Mouse (Mus musculus) lung, postnatal 0 days (tissue): ENCODE measurements around the gene Ntn5.

ENCODE experiments used
- CTCF ChIP-seq: IDR thresholded peaks from 2 replicates; pipeline ENCODE4 v1.5.1; 2016; ENCODE audit warnings: antibody characterized with exemption, mild to moderate bottlenecking
- EP300 ChIP-seq: IDR thresholded peaks from 2 replicates; pipeline ENCODE4 v1.6.1; 2016; ENCODE audit warnings: antibody characterized with exemption, mild to moderate bottlenecking, control low read depth

DNA sequence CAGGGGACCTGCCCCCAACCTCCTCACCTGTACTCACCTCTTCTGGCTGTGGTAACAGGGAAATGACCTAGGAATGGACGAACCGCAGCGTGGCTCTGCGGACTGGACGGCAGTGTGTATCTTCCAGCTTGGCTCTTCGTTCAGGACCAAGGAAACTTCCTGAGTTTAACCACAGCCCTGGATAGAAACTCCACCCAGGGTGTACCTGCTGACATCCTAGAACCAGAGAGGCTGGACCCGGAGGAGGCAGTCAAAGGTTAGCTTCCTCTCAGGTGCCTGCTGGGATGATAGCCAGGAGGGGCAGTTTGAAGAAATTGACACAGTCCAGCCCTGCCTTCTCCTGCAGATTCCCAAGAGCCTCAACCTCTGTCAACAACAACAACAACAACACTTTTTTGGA, 17.7 kb upstream of the Ntn5 start, which contains the start of gene Fut2:
- TF ChIP-seq CTCF (no peak), EP300 (no peak)
